Mouse (Mus musculus) MEL (cell line): ENCODE measurements around the gene Hist2h3b. TPM values are rescaled to one million over a fixed set of nuclear protein-coding genes. Genes with fewer than 3 reads are reported as not detected.

Experiments
- DNase-seq: peaks from one replicate; pipeline ENCODE4 v3.0.0; 2011; ENCODE audit warnings: low read depth, low spot score
- H3K27ac ChIP-seq: 2 replicates; pipeline ENCODE4 v1.5.1; 2012; ENCODE audit warnings: low read depth, mild to moderate bottlenecking, control low read depth, low read length, moderate library complexity; ENCODE audit not compliant: control insufficient read depth
- H3K27me3 ChIP-seq, 2 experiments: fragments of 150-350 bp in 1 of 2; sonication (generic) in 1 of 2; 2 replicates each; pipeline ENCODE4 v1.6.1; 2012; ENCODE audit warnings: low read length in 2 of 2, mild to moderate bottlenecking in 2 of 2, improper control_type of control experiment in 1 of 2, moderate library complexity in 1 of 2; ENCODE audit not compliant: insufficient read depth in 2 of 2, control insufficient read depth in 1 of 2
- H3K36me3 ChIP-seq, 2 experiments: 2 replicates each; pipeline ENCODE4 v1.6.1; 2012 to 2014; ENCODE audit warnings: low read length in 2 of 2, improper control_type of control experiment in 1 of 2, inconsistent platforms in 1 of 2, mild to moderate bottlenecking in 1 of 2; ENCODE audit not compliant: insufficient read depth in 2 of 2, control insufficient read depth in 1 of 2
- H3K4me1 ChIP-seq, 2 experiments: fragments of 150-350 bp in 1 of 2; sonication (generic) in 1 of 2; 2 replicates each; pipeline ENCODE4 v1.6.1; 2012; ENCODE audit warnings: low read length in 2 of 2, improper control_type of control experiment in 1 of 2, mild to moderate bottlenecking in 1 of 2; ENCODE audit not compliant: insufficient read depth in 2 of 2, control insufficient read depth in 1 of 2
- H3K4me3 ChIP-seq, 2 experiments: fragments of 150-350 bp in 1 of 2; sonication (generic) in 1 of 2; 2 replicates each; pipeline ENCODE4 v1.5.1; 2012; ENCODE audit warnings: low read depth in 2 of 2, low read length in 2 of 2, mild to moderate bottlenecking in 2 of 2, moderate library complexity in 2 of 2, control low read depth in 1 of 2, improper control_type of control experiment in 1 of 2; ENCODE audit not compliant: control insufficient read depth in 1 of 2, insufficient read depth in 1 of 2
- H3K79me2 ChIP-seq: 2 replicates; pipeline ENCODE4 v1.6.1; 2012; ENCODE audit warnings: mild to moderate bottlenecking, low read length, moderate library complexity; ENCODE audit not compliant: control insufficient read depth, poor library complexity, insufficient read depth
- H3K9ac ChIP-seq: 2 replicates; pipeline ENCODE4 v1.6.1; 2012; ENCODE audit warnings: low read depth, mild to moderate bottlenecking, control low read depth, low read length, moderate library complexity; ENCODE audit not compliant: control insufficient read depth, poor library complexity, severe bottlenecking
- H3K9me3 ChIP-seq: fragments of 150-350 bp; sonication (generic); replicated peaks from 2 replicates; pipeline ENCODE4 v1.6.1; 2012; ENCODE audit warnings: mild to moderate bottlenecking, low read length, improper control_type of control experiment, moderate library complexity; ENCODE audit not compliant: insufficient read depth
- CHD1 ChIP-seq: IDR thresholded peaks from 2 replicates; pipeline ENCODE4 v1.6.1; 2012; ENCODE audit warnings: low read depth, mild to moderate bottlenecking, inconsistent platforms, low read length, improper control_type of control experiment
- CHD2 ChIP-seq: IDR thresholded peaks from 2 replicates; pipeline ENCODE4 v1.6.1; 2011; ENCODE audit warnings: low read length, improper control_type of control experiment
- CTCF ChIP-seq, 3 experiments: IDR thresholded peaks in 2 of 3; conservative IDR thresholded peaks in 1 of 3; 2 replicates each; pipeline ENCODE4 v1.5.1; 2011 to 2012; ENCODE audit warnings: low read length in 3 of 3, low read depth in 2 of 3, mild to moderate bottlenecking in 2 of 3, improper control_type of control experiment in 1 of 3, inconsistent platforms in 1 of 3, mixed read lengths in 1 of 3, moderate library complexity in 1 of 3; ENCODE audit not compliant: control insufficient read depth in 1 of 3, insufficient read depth in 1 of 3, poor library complexity in 1 of 3, severe bottlenecking in 1 of 3
- ELF1 ChIP-seq: IDR thresholded peaks from 2 replicates; pipeline ENCODE4 v1.6.1; 2014; ENCODE audit warnings: low read depth, mild to moderate bottlenecking, inconsistent platforms, low read length, improper control_type of control experiment, moderate library complexity
- MAX ChIP-seq: IDR thresholded peaks from 2 replicates; pipeline ENCODE4 v1.6.1; 2011; ENCODE audit warnings: low read length, improper control_type of control experiment
- POLR2A ChIP-seq, 2 experiments: IDR thresholded peaks; 2 replicates each; pipeline ENCODE4 v1.6.1; 2011 to 2012; ENCODE audit warnings: low read length in 2 of 2, mild to moderate bottlenecking in 2 of 2, control low read depth in 1 of 2, improper control_type of control experiment in 1 of 2, low read depth in 1 of 2, moderate library complexity in 1 of 2; ENCODE audit not compliant: control insufficient read depth in 1 of 2, insufficient read depth in 1 of 2, poor library complexity in 1 of 2
- RAD21 ChIP-seq: IDR thresholded peaks from 2 replicates; pipeline ENCODE4 v1.6.1; 2011; ENCODE audit warnings: mild to moderate bottlenecking, low read depth, low read length, improper control_type of control experiment
- SMC3 ChIP-seq: IDR thresholded peaks from 2 replicates; pipeline ENCODE4 v1.6.1; 2011; ENCODE audit warnings: low read depth, low read length, improper control_type of control experiment
- TBP ChIP-seq: IDR thresholded peaks from 2 replicates; pipeline ENCODE4 v1.8.0; 2011; ENCODE audit warnings: low read depth, low read length, improper control_type of control experiment
- UBTF ChIP-seq: IDR thresholded peaks from 2 replicates; pipeline ENCODE4 v1.6.1; 2012; ENCODE audit warnings: low read depth, mild to moderate bottlenecking, inconsistent platforms, low read length, improper control_type of control experiment, moderate library complexity, borderline replicate concordance; ENCODE audit not compliant: insufficient read depth
- USF2 ChIP-seq, 2 experiments: IDR thresholded peaks; 2 replicates each; pipeline ENCODE4 v1.6.1; 2011 to 2012; ENCODE audit warnings: improper control_type of control experiment in 2 of 2, low read length in 2 of 2, borderline replicate concordance in 1 of 2, inconsistent platforms in 1 of 2, low read depth in 1 of 2, mild to moderate bottlenecking in 1 of 2; ENCODE audit not compliant: insufficient read depth in 1 of 2
- ZC3H11A ChIP-seq: IDR thresholded peaks from 2 replicates; pipeline ENCODE4 v1.6.1; 2012; ENCODE audit warnings: low read depth, mild to moderate bottlenecking, inconsistent platforms, low read length, improper control_type of control experiment
- ZKSCAN1 ChIP-seq: IDR thresholded peaks from 2 replicates; pipeline ENCODE4 v1.6.1; 2012; ENCODE audit warnings: low read depth, mild to moderate bottlenecking, inconsistent platforms, low read length, improper control_type of control experiment, moderate library complexity
- ZNF384 ChIP-seq: IDR thresholded peaks from 2 replicates; pipeline ENCODE4 v1.6.1; 2012; ENCODE audit warnings: low read depth, mild to moderate bottlenecking, inconsistent platforms, low read length, improper control_type of control experiment
- polyA plus RNA-seq, 2 experiments: library from polyadenylated mRNA; stranded (reverse) in 1 of 2; unstranded in 1 of 2; fragments of >175 nt in 1 of 2; fragments of >200 nt in 1 of 2; gene quantifications; 2 replicates each; pipeline versions ENCODE4 v1.2.1 to v1.2.4; 2012; ENCODE audit warnings: low replicate concordance in 2 of 2, low read depth in 1 of 2; ENCODE audit not compliant: insufficient read length in 2 of 2, insufficient read depth in 1 of 2, missing spikeins in 1 of 2
- total RNA-seq: library from RNA; depleted of rRNA; stranded (reverse); fragments of 300-350 nt; gene quantifications from 2 replicates; pipeline ENCODE4 v1.2.3, GENCODE M21; 2012

Gene Hist2h3b
- total and polyA plus RNA-seq, 3 experiments, result 71.7 to 3,962 TPM; not detected in 1

- H3K9me3 ChIP-seq, result no peaks in the 10 kb centered on the region
- H3K4me3 ChIP-seq, result peak overlapping the region; percentile 72 to 84
- H3K36me3 ChIP-seq, result peaks cover 0 to 10% of the 10 kb centered on the region in 2 experiments; a peak in 2 of 4 replicates
- H3K9ac ChIP-seq, result peak overlapping the region; percentile 78
- DNase-seq, result peak; percentile 99
- no peaks in the 10 kb centered on the region for H3K27me3 ChIP-seq
- H3K4me1 ChIP-seq, result peaks cover 2 to 20% of the 10 kb centered on the region in 2 experiments
- H3K79me2 ChIP-seq, result no peaks in the 10 kb centered on the region; the same call in 1 of the 2 replicates
- H3K27ac ChIP-seq, result peak overlapping the region; percentile 66
- TF ChIP-seq POLR2A (IDR thresholded peaks at IDR 0.05; ENCODE audit: control insufficient read depth in 1 of 2, insufficient read depth in 1 of 2, low read depth in 1 of 2, low read length in 2 of 2, poor library complexity in 1 of 2), result peak; percentile 79 to 83
- no peak for TF ChIP-seq CHD2
- peak in 2 of 3 experiments; percentile 93 to 100; a peak in 4 of 6 replicates for TF ChIP-seq CTCF (IDR thresholded peaks at IDR 0.05 in 2 of 3, conservative IDR thresholded peaks at IDR 0.05 in 1 of 3; ENCODE audit: control insufficient read depth in 1 of 3, insufficient read depth in 1 of 3, low read depth in 2 of 3, low read length in 3 of 3, poor library complexity in 1 of 3, severe bottlenecking in 1 of 3)
- no peak for TF ChIP-seq ZKSCAN1
- TF ChIP-seq UBTF, result 0 out of 2 replicates have a peak, but pooled peaks have one; percentile 86
- peak; percentile 65 for TF ChIP-seq TBP
Observed at GRCm38 (mm10) chr3:96277800-96278624, 9.6 kb downstream of the Hist2h3b start.

DNA sequence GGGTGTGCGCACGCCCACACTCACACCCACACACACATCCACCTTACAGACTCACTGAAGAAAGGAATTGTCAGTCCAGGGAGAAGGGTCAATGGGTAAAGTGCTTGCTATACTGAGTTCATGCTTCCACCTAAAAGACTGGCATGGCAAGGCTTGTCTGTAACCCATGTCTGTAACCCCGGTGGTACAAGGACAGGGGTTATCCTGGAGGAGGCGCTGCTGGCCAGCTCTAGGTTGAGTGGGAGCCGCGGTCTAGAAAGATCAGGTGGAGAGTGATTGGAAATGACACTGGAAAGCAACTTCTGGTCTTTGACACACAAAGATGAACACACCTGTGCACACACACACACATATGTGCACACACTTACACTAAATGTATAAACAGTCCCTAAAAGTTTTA lies 12.2 kb downstream of the Hist2h3b start:
- H3K9ac ChIP-seq, result no peak overlapping the region
- no peak overlapping the region for H3K27ac ChIP-seq
- peak; percentile 38 for DNase-seq
- H3K4me1 ChIP-seq, result peaks cover 2 to 13% of the 10 kb centered on the region in 2 experiments
- H3K36me3 ChIP-seq, result peaks cover 0 to 10% of the 10 kb centered on the region in 2 experiments; a peak in 2 of 4 replicates
- peak; percentile 24 to 59 (median 54); a peak in 5 of 6 replicates for TF ChIP-seq CTCF (IDR thresholded peaks at IDR 0.05 in 2 of 3, conservative IDR thresholded peaks at IDR 0.05 in 1 of 3; ENCODE audit: control insufficient read depth in 1 of 3, insufficient read depth in 1 of 3, low read depth in 2 of 3, low read length in 3 of 3, poor library complexity in 1 of 3, severe bottlenecking in 1 of 3)
- TF ChIP-seq RAD21, result peak; percentile 53
- TF ChIP-seq SMC3, result peak; percentile 32; the same call in 1 of the 2 replicates
- TF ChIP-seq ZC3H11A, result peak; percentile 35
- no peak for TF ChIP-seq ZNF384
- TF ChIP-seq USF2 (IDR thresholded peaks at IDR 0.05; ENCODE audit: borderline replicate concordance in 1 of 2, insufficient read depth in 1 of 2, low read depth in 1 of 2, low read length in 2 of 2), result no peak
- H3K4me3 ChIP-seq, result no peak overlapping the region
- no peaks in the 10 kb centered on the region for H3K27me3 ChIP-seq
- no peaks in the 10 kb centered on the region; the same call in 1 of the 2 replicates for H3K79me2 ChIP-seq
- H3K9me3 ChIP-seq, result no peaks in the 10 kb centered on the region

- H3K27ac ChIP-seq, result no peak overlapping the region
- TF ChIP-seq ZC3H11A (peak; percentile 49), MAX (no peak), CTCF (IDR thresholded peaks at IDR 0.05 in 2 of 3, conservative IDR thresholded peaks at IDR 0.05 in 1 of 3; ENCODE audit: control insufficient read depth in 1 of 3, insufficient read depth in 1 of 3, low read depth in 2 of 3, low read length in 3 of 3, poor library complexity in 1 of 3, severe bottlenecking in 1 of 3) (peak; percentile 25 to 67 (median 42); a peak in 5 of 6 replicates), ELF1 (no peak), RAD21 (peak; percentile 75), SMC3 (peak; percentile 46), CHD1 (no peak)
- H3K9ac ChIP-seq, result no peak overlapping the region
- H3K9me3 ChIP-seq, result no peaks in the 10 kb centered on the region
- no peaks in the 10 kb centered on the region for H3K36me3 ChIP-seq
- H3K4me1 ChIP-seq, result no peaks in the 10 kb centered on the region
- no peak overlapping the region for H3K4me3 ChIP-seq
- no peaks in the 10 kb centered on the region for H3K79me2 ChIP-seq
- H3K27me3 ChIP-seq, result no peaks in the 10 kb centered on the region
- peak; percentile 53 for DNase-seq
Observed at GRCm38 (mm10) chr3:96284457-96284856, 16.0 kb downstream of the Hist2h3b start.
